Mouse (Mus musculus) layer of hippocampus, postnatal 10 days (tissue): Measurements from ENCODE around the gene Rps9. TPM values are rescaled to one million over a fixed set of nuclear protein-coding genes. Genes with fewer than 3 reads are reported as not detected.

Source experiments
- microRNA-seq, 2 experiments: library from miRNA; unstranded; fragments of <30 nt; microRNA quantifications; one replicate each; pipeline ENCODE4 v1.2.0; 2021
- total RNA-seq, 2 experiments: library from RNA; stranded (reverse); gene quantifications; 2 replicates each; pipeline ENCODE4 v1.2.3; 2021

Rps9 gene
- total RNA-seq, 2 experiments from 2014 or later, result 554 to 633 TPM

Small RNAs within 50 kb of the gene (microRNA-seq; reads per million reads assigned to microRNA genes)
- 5.6 to 6.1 reads per million in 2 experiments for gene Mir3572

Other genes with a start within 250 kb of the Rps9 start
- not detected for gene Tarm1, start 201.4 kb upstream of the Rps9 start, total RNA-seq
- gene Oscar, start 87.8 kb upstream of the Rps9 start, total RNA-seq, result 1 to 10 TPM in 1 of 2 experiments, under 1 TPM in 1; 0.74 to 1.2 TPM
- 100 to 1,000 TPM; 531 to 596 TPM for gene Ndufa3, start 86.6 kb upstream of the Rps9 start, total RNA-seq
- 10 to 100 TPM; 34.4 to 42.6 TPM for gene Tfpt, start 74.1 kb upstream of the Rps9 start, total RNA-seq
- 10 to 100 TPM; 59.7 to 59.9 TPM for gene Prpf31, start 74.0 kb upstream of the Rps9 start, total RNA-seq
- gene Cnot3, start 58.7 kb upstream of the Rps9 start, total RNA-seq, result 10 to 100 TPM; 54.5 to 57.5 TPM
- 1 to 10 TPM; 6.1 to 7.3 TPM for gene Leng1, start 38.2 kb upstream of the Rps9 start, total RNA-seq
- gene Tmc4, start 26.4 kb upstream of the Rps9 start, total RNA-seq, result 1 to 10 TPM; 5.0 to 6.0 TPM
- gene Tsen34, start 11.1 kb upstream of the Rps9 start, total RNA-seq, result 10 to 100 TPM; 85.9 to 97.3 TPM
- 100 to 1,000 TPM; 142 to 146 TPM for gene Mboat7, start 10.5 kb upstream of the Rps9 start, total RNA-seq
- under 1 TPM in 1 of 2 experiments, not detected in 1; 0.14 TPM for gene Pirb, start 16.4 kb downstream of the Rps9 start, total RNA-seq
- not detected for gene Gm15448, start 121.7 kb downstream of the Rps9 start, total RNA-seq
- gene Pira2, start 141.1 kb downstream of the Rps9 start, total RNA-seq, result under 1 TPM in 1 of 2 experiments, not detected in 1; 0.25 TPM
- not detected for gene Gm14548, start 194.1 kb downstream of the Rps9 start, total RNA-seq
- not detected for gene Lilra6, start 211.5 kb downstream of the Rps9 start, total RNA-seq